Mouse (Mus musculus): ENCODE data around the gene Uba5. TPM values are rescaled to one million over a fixed set of nuclear protein-coding genes. Genes with fewer than 3 reads are reported as not detected.

The Uba5 gene
- 54.0 and 56.9 TPM in 2 replicates for polyA plus RNA-seq (2014; fragmentation: Nextera tagmentation; extraction: Ambion mirVana)

DNA sequence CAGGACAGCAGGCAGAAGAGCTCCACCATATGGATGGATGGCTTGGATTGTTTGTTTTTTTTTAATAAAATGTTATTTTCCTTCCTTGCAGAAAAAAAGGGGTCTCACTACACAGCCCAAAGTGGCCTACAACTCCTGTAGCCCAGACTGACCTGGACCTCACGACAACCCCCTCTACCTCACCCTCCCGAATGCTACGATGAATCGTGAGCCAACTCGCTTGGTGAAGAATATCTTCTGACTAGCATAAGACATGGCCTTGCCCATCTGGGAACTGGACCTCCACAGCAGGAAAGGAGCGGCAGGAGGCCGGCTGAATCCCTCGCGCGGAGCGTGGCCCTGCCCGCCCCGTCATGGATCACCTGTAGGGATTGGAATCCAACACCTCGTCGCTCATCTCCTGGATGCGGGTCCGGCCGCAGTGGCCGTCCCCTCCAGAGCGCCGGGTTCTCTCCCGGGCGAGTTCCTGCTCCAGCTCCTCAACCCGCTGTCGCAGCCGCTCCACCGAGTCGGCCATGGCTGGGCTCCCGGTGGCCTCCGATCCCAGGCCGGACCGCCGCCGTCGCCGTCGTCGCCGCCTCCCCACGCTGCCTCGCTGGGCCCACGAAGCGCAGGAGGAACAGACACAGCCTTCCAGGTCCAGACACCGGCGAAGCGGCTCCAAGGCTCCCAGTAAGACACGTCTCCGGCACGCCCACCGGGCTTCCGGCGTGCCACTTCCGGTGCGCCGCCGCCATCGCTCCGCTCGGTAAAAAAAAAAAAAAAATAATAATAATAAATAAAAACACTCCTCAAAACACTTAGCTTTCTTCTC is at the start of gene Uba5:
Gene Uba5, minus strand, starts transcription at position 705 of the 814 bp plus-strand sequence.
- Histone ChIP-seq H3K4me3 (ENCODE audit: low read depth, low read length) (peak within 1 kb of the TSS; percentile 98), H3K36me3 (ENCODE audit: control insufficient read depth, insufficient read depth, low read length) (peaks cover 16% of the 10 kb centered on the region; the same call in 1 of the 2 replicates), H3K9me3 (ENCODE audit: control insufficient read depth, low read depth, low read length) (no peaks in the 10 kb centered on the region), H3K27ac (ENCODE audit: low read length) (peak within 1 kb of the TSS; percentile 66), H3K9ac (replicated peaks; ENCODE audit: low read depth, low read length) (peak within 1 kb of the TSS; percentile 66), H3K27me3 (ENCODE audit: control insufficient read depth, insufficient read depth, low read length) (no peaks in the 10 kb centered on the region), H3K4me2 (replicated peaks; ENCODE audit: low read depth, low read length) (peak within 1 kb of the TSS; percentile 71), H3K4me1 (ENCODE audit: control insufficient read depth, insufficient read depth, low read length) (peaks cover 14% of the 10 kb centered on the region)
- WGBS = under 1% methylated on average over 59 of the region's 59 CpGs
- peak; percentile 70; the same call in 1 of the 2 replicates for ATAC-seq (ENCODE audit: insufficient number of reproducible peaks, insufficient read depth, low FRiP score, low read depth)

GRCm38 (mm10) chr9:104109151-104109550 is 46.2 kb upstream of the Uba5 start:
- Histone ChIP-seq H3K27ac (ENCODE audit: low read length) (no peak overlapping the region), H3K4me2 (replicated peaks; ENCODE audit: low read depth, low read length) (no peak overlapping the region), H3K4me1 (ENCODE audit: control insufficient read depth, insufficient read depth, low read length) (no peaks in the 10 kb centered on the region), H3K9ac (replicated peaks; ENCODE audit: low read depth, low read length) (no peak overlapping the region), H3K36me3 (ENCODE audit: control insufficient read depth, insufficient read depth, low read length) (no peaks in the 10 kb centered on the region), H3K4me3 (ENCODE audit: low read depth, low read length) (no peak overlapping the region), H3K27me3 (ENCODE audit: control insufficient read depth, insufficient read depth, low read length) (no peaks in the 10 kb centered on the region), H3K9me3 (ENCODE audit: control insufficient read depth, low read depth, low read length) (peaks cover 4% of the 10 kb centered on the region; the same call in 1 of the 2 replicates)
- no peak for ATAC-seq (ENCODE audit: insufficient number of reproducible peaks, insufficient read depth, low FRiP score, low read depth)
- WGBS = 87% methylated on average over 5 of the region's 5 CpGs

- no peak overlapping the region for H3K9ac ChIP-seq (replicated peaks; ENCODE audit: low read depth, low read length)
- no peaks in the 10 kb centered on the region for H3K4me1 ChIP-seq (ENCODE audit: control insufficient read depth, insufficient read depth, low read length)
- WGBS = 66% methylated on average over 2 of the region's 2 CpGs
- no peak overlapping the region for H3K4me3 ChIP-seq (ENCODE audit: low read depth, low read length)
- no peaks in the 10 kb centered on the region for H3K36me3 ChIP-seq (ENCODE audit: control insufficient read depth, insufficient read depth, low read length)
- H3K27me3 ChIP-seq (ENCODE audit: control insufficient read depth, insufficient read depth, low read length) = no peaks in the 10 kb centered on the region
- H3K4me2 ChIP-seq (replicated peaks; ENCODE audit: low read depth, low read length) = no peak overlapping the region
- H3K27ac ChIP-seq (ENCODE audit: low read length) = no peak overlapping the region
- no peak for ATAC-seq (ENCODE audit: insufficient number of reproducible peaks, insufficient read depth, low FRiP score, low read depth)
- peaks cover 4% of the 10 kb centered on the region; the same call in 1 of the 2 replicates for H3K9me3 ChIP-seq (ENCODE audit: control insufficient read depth, low read depth, low read length)
These were observed 45.7 kb upstream of the Uba5 start for GRCm38 (mm10) chr9:104108571-104109143.

GRCm38 (mm10) chr9:104107482-104107881 is 44.5 kb upstream of the Uba5 start:
- Histone ChIP-seq H3K27ac (ENCODE audit: low read length) (no peak overlapping the region), H3K4me1 (ENCODE audit: control insufficient read depth, insufficient read depth, low read length) (no peaks in the 10 kb centered on the region), H3K9me3 (ENCODE audit: control insufficient read depth, low read depth, low read length) (peaks cover 4% of the 10 kb centered on the region; the same call in 1 of the 2 replicates), H3K4me2 (replicated peaks; ENCODE audit: low read depth, low read length) (no peak overlapping the region), H3K4me3 (ENCODE audit: low read depth, low read length) (no peak overlapping the region), H3K9ac (replicated peaks; ENCODE audit: low read depth, low read length) (no peak overlapping the region), H3K27me3 (ENCODE audit: control insufficient read depth, insufficient read depth, low read length) (no peaks in the 10 kb centered on the region), H3K36me3 (ENCODE audit: control insufficient read depth, insufficient read depth, low read length) (no peaks in the 10 kb centered on the region)
- ATAC-seq (ENCODE audit: insufficient number of reproducible peaks, insufficient read depth, low FRiP score, low read depth) = no peak
- 54% methylated on average over 6 of the region's 6 CpGs for WGBS

DNA sequence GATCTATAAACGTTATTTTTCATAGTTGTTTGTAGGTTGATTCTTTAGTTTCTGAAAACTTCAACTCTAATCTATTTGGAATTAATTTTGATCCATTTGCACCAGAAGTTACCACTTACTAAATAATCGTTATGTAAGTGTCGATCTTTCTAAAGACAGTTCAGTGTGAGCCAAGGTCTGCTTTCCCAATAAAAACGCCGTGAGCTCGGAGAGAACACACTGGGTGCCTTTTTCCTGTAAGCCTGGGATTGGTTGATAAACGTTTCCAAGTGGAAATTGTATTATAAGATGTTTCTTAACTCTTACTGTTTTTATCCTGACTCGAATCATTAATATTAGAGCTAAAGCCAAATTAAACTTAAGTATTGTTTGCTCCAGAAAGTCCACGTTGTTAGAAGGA is 44.0 kb upstream of the Uba5 start:
- Histone ChIP-seq H3K4me1 (ENCODE audit: control insufficient read depth, insufficient read depth, low read length) (no peaks in the 10 kb centered on the region), H3K36me3 (ENCODE audit: control insufficient read depth, insufficient read depth, low read length) (no peaks in the 10 kb centered on the region), H3K9ac (replicated peaks; ENCODE audit: low read depth, low read length) (no peak overlapping the region), H3K4me3 (ENCODE audit: low read depth, low read length) (no peak overlapping the region), H3K27ac (ENCODE audit: low read length) (no peak overlapping the region), H3K4me2 (replicated peaks; ENCODE audit: low read depth, low read length) (no peak overlapping the region), H3K27me3 (ENCODE audit: control insufficient read depth, insufficient read depth, low read length) (no peaks in the 10 kb centered on the region), H3K9me3 (ENCODE audit: control insufficient read depth, low read depth, low read length) (peaks cover 4% of the 10 kb centered on the region; the same call in 1 of the 2 replicates)
- 76% methylated on average over 9 of the region's 9 CpGs for WGBS
- no peak for ATAC-seq (ENCODE audit: insufficient number of reproducible peaks, insufficient read depth, low FRiP score, low read depth)

GRCm38 (mm10) chr9:104104986-104105385 is 42.1 kb upstream of the Uba5 start:
- no peak for ATAC-seq (ENCODE audit: insufficient number of reproducible peaks, insufficient read depth, low FRiP score, low read depth)
- Histone ChIP-seq H3K4me1 (ENCODE audit: control insufficient read depth, insufficient read depth, low read length) (no peaks in the 10 kb centered on the region), H3K36me3 (ENCODE audit: control insufficient read depth, insufficient read depth, low read length) (no peaks in the 10 kb centered on the region), H3K27ac (ENCODE audit: low read length) (no peak overlapping the region), H3K27me3 (ENCODE audit: control insufficient read depth, insufficient read depth, low read length) (no peaks in the 10 kb centered on the region), H3K9ac (replicated peaks; ENCODE audit: low read depth, low read length) (no peak overlapping the region), H3K4me3 (ENCODE audit: low read depth, low read length) (no peak overlapping the region), H3K9me3 (ENCODE audit: control insufficient read depth, low read depth, low read length) (no peaks in the 10 kb centered on the region), H3K4me2 (replicated peaks; ENCODE audit: low read depth, low read length) (no peak overlapping the region)
- WGBS = 88% methylated on average over 2 of the region's 2 CpGs

GRCm38 (mm10) chr9:104102901-104103300 is 40.0 kb upstream of the Uba5 start:
- H3K9ac ChIP-seq (replicated peaks; ENCODE audit: low read depth, low read length) = no peak overlapping the region
- no peaks in the 10 kb centered on the region for H3K36me3 ChIP-seq (ENCODE audit: control insufficient read depth, insufficient read depth, low read length)
- no peaks in the 10 kb centered on the region for H3K27me3 ChIP-seq (ENCODE audit: control insufficient read depth, insufficient read depth, low read length)
- no peaks in the 10 kb centered on the region for H3K9me3 ChIP-seq (ENCODE audit: control insufficient read depth, low read depth, low read length)
- WGBS = 63% methylated on average over 2 of the region's 2 CpGs
- H3K4me3 ChIP-seq (ENCODE audit: low read depth, low read length) = no peak overlapping the region
- H3K4me2 ChIP-seq (replicated peaks; ENCODE audit: low read depth, low read length) = no peak overlapping the region
- H3K27ac ChIP-seq (ENCODE audit: low read length) = no peak overlapping the region
- no peaks in the 10 kb centered on the region for H3K4me1 ChIP-seq (ENCODE audit: control insufficient read depth, insufficient read depth, low read length)
- ATAC-seq (ENCODE audit: insufficient number of reproducible peaks, insufficient read depth, low FRiP score, low read depth) = no peak

DNA sequence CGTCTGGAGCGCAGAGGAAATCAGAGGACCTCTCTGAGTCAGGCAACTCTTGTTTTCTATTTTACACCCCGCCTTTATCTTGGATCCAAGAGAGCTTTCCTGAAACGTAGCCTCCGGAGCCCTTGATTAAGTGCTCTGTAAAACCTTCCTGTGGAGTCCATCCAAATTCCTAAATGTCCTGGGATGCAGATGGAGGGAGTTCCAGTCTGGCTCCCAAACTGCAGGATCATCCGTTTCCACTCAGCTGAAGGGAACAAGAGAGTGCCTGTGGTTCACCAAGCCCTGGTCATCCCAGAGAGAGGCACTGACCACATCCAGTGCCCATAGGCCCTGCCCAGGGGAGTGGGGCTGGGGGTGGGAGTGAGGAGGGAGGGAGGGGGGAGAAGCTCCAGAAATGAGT is 39.4 kb upstream of the Uba5 start:
- H3K9me3 ChIP-seq (ENCODE audit: control insufficient read depth, low read depth, low read length) = no peaks in the 10 kb centered on the region
- WGBS = 33% methylated on average over 6 of the region's 6 CpGs
- no peak overlapping the region for H3K27ac ChIP-seq (ENCODE audit: low read length)
- no peak overlapping the region for H3K4me2 ChIP-seq (replicated peaks; ENCODE audit: low read depth, low read length)
- H3K36me3 ChIP-seq (ENCODE audit: control insufficient read depth, insufficient read depth, low read length) = no peaks in the 10 kb centered on the region
- H3K27me3 ChIP-seq (ENCODE audit: control insufficient read depth, insufficient read depth, low read length) = no peaks in the 10 kb centered on the region
- no peak overlapping the region for H3K9ac ChIP-seq (replicated peaks; ENCODE audit: low read depth, low read length)
- H3K4me3 ChIP-seq (ENCODE audit: low read depth, low read length) = no peak overlapping the region
- no peaks in the 10 kb centered on the region for H3K4me1 ChIP-seq (ENCODE audit: control insufficient read depth, insufficient read depth, low read length)
- no peak for ATAC-seq (ENCODE audit: insufficient number of reproducible peaks, insufficient read depth, low FRiP score, low read depth)
